Mouse (Mus musculus) c-Kit-positive CD71-positive TER-119-positive erythroid progenitor cells, embryonic 14.5 days (primary cell): Measurements from ENCODE around the gene Hipk2.

Experiments
- DNase-seq: peaks from one replicate; pipeline ENCODE4 v3.0.0-alpha.2; 2013; ENCODE audit warnings: low spot score

The Hipk2 gene

DNA sequence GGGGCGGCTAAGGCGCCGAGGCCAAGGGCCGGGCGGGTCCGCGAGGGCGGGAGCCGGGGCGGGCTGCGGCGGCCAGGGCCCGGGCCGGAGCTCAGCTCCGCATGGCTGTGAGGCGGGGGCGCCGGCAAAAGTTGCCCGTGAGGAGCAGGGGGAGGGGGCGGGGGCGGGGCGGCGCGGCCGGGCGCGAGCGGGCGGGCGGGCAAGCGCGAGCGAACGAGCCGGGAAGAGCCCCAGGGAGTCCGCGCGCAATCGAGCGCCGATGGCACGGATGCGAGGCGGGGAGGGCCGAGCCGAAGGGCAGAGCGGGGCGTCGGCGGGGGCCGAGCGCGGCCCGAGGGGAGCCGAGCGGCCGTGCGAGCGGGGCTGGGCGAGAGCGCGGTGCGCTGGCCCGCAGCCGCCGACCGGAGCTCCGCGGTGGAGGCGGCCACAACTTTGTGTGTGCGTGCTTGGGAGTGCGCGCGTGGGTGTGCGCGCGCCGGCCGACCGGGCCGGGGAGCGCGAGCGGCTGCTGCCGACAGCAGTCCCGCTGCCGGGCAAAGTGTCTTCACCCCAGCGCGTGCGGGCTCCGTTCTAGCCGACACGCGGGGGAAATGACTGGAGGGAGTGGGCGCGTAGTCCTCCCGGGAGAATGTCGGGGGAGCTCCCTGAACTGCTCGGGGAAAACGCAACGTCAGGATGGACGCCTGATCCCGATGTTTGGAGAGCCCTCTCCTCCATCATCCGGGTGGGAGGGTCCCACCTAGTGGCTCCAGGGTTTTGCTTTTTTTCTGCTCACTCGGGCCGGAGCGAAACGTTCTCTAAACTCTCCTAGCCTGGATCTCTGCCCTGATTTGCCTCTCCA lies at the start of gene Hipk2:
Hipk2 (minus strand) TSS at position 95 of the 841 bp plus-strand sequence.
- DNase-seq = peak; percentile 63

DNA sequence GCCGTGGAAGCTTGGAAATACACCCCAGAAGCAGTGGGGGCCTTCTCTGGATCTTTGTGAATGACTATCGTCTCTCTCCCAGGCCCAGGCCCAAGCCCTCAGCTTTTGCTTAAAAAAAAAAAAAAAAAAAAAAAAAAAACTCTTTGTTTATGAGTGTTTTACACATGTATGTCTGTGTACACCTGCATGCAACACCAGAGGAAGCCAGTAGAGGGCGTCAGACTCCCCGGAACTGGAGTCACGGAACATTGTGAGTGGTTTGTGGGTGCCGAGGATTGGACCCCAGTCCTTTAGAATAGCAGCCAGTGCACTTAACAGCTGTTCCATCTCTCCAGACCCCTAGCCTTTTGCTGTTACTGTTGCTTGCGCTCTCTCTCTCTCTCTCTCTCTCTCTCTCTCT lies 49.8 kb upstream of the Hipk2 start:
- DNase-seq = no peak

DNA sequence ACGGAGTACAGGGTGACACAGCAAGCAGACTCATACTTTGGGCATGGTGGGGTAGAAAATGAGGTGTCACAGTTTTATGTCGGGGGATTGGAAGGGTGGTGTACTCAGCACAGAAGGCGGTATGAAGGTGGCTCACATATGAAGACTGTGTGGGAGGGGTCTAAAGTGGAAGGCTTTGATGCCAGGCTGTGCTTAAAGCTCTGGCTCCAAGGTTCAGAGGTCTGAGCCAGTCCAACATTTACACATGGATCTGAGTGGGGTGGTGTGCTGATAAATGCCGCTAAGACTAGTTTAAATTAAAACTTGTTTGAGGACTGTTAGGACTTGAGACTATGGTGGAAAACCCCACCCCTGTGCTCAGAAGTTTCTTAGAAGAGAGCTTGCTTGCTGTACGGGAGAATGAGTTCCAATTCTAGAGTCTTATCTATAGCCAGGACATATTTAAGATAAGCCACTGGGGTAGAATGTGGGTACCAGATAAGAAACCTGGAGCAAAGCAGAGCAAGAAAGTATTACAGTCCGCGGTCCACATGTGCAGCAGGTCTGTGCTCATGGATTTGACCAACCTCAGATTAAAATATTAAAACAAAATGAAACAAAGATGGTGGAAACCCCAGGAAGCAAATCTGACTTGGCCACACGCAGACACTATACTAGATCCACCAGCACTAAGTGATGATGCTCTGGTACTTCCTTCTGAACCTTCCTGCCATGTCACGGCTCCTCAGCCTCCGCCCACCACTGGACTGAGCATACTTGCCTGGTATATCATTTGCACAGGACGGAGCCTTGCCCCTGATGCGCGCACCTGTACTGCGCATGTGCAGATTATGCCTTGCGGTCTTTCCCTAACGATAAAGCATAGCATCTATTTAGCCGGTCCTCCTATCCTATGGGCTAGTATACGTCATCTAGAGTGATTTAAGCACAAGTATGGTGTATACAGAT lies 48.2 kb upstream of the Hipk2 start:
- DNase-seq = peak; percentile 93

DNA sequence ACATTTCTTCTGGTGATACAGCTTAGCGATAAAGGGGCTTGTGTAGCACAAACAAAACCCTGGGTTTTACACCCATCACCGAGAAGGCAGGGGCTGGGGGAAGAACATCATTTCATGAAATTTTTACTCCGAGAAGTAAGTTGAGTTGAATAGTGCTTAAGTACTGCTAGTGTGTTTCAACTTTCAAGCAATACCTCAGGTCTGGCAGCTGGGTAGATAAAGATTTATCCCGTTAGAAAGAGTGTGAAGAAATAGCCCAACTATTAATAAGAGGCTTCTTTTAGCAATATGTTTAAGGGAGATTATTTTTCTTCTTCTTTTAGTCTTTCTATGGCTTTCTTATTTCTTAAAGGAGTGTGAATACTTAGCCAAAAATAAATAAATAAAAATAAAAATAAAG lies 47.5 kb upstream of the Hipk2 start:
- DNase-seq = no peak

DNA sequence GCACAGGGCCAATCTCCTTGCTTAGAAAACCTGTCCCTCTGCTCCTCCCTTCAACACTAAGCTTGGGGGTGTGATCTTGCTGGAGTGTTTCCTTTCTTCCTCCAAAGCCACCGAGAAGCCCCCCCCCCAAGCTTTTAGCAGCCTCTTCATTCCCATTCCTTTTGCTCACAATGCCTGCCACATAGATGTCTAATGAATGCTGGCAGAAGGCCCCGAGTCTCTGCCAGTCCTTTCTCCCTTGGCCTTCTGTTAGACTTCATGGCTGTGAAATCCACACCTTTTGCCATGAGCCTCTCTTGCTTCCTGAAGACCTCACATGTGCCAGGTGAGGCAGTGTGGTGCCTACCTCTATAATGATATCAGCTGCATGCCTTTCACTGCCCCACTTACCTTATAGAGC lies 46.6 kb upstream of the Hipk2 start:
- no peak for DNase-seq

DNA sequence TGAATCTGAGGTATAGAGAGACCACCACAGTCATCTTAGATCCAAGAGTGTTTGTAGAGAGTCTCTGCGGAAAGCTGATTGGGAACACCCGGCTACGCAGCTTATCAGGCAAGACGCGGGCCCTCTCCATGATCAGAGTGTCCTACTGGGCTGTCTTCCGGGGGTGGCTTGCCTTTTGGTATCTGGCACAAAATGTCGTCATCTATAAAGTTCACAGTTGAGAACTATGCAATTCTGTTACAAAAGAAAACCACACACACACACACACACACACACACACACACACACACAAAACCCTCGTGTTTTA lies 45.8 kb upstream of the Hipk2 start:
- no peak for DNase-seq

DNA sequence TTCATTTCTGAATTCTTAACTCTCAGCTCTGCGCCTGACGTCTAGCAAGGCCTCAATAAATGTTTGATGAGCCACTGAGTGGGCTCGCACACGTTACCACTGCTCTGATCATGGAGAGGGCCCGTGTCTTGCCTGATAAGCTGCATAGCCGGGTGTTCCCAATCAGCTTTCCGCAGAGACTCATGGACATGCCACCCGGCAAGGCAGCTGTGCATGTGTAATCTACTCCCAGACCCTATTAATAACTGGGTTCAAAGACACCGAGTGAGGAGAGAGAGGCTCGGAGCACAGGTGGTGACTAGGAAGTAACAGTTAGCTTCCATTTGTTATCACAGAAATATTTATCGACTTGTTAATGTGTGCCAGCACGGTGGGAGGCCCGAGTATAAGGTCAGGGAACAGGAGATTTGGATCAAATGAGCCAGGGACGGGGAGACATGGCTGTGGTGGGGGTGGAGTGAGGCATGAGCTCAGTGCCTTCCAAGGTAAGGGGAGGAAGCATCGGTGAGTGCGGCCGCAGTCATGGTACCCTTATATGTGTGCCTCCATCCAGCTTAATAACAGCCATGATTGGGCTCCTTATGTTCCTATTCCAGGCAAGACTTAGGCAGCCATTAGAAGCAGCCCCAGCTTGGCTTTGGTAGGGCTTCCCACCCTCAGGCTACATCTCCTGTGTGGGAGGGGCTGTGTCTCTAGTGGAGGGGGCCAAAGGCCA lies 45.3 kb upstream of the Hipk2 start:
- peak; percentile 77 for DNase-seq

DNA sequence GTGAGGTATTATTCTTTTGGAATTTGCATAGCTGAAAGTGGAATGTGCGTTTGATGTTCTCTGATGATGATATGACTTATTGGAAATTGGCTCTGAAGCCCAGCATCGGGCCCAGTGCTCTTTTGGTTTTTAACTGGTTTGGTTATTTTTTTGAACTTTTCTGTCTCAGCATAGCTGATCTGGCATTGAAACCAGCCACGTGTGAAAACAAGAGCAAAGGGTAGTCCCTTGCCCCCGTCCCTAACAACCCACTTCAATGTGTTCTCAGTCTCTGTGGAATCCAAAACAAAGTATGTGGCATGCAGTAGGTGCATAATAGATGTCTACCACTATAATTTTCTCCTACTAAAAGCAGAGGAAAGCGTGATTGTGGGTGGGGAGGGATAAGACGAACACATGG lies 44.2 kb upstream of the Hipk2 start:
- DNase-seq = no peak

DNA sequence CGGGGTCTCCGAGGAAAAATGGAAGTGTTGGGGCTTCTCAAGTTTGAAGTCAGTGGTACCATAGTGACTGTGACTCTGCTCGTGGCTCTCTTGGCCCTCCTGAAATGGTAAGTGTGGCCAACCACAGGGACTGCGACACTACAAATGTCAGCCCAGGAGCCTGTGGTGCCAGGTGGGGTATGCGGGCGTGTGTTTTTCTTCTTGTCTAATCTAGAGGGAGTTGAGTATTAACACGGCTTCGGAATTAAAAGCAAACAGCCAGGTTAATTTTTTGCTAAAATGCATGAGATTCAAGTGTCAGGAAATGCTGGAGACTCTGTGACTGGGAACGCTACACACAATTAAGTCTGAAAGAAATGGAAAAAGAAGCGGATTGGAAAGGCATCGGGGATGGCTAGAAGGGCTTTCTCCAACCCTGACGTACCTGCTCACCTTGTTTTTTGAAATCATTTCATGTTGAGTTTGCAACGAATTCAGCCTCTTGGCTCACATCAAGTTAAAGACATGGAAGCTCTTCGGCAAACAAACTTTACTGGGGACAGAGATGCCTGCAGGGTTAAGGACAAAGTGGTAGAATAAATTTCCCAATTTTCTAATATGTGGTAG lies 43.3 kb upstream of the Hipk2 start:
- DNase-seq = no peak

DNA sequence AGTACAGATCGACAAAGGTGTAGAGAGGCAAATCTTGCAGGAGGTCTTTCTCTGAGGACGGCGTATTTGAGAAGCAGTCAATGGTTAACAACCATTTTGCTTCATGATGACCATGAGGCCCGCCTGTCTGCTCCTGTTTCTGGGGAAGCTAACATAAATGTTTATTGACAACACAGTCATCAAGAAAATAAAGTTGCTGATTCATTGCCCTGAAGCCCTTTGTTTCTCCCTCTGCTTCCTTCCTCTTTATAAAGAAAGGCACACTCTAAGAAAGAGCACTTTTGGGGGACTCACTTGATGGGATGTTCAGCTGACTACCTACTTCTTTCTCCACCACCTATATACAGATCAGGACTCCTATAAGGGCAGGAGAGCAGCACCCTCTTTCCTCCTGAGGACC lies 42.8 kb upstream of the Hipk2 start:
- no peak for DNase-seq

DNA sequence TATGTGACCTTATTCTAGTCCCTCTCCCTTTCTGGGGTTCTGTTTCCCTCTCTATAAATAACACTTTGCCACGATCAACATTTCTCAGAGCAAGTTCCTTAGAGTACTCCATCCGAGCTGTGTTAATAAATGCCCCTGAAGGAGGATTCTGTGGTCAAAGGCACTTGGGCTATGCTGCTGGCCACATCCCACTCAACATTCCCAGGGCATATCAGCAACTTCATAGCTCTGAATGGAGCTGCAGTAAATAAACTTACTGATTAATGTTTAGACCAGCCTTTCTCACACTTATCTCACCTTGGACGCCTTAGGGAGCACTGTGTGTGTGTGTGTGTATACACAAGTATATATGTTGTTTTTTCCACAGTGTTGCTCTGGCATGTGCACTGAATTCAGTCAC lies 41.5 kb upstream of the Hipk2 start:
- no peak for DNase-seq

DNA sequence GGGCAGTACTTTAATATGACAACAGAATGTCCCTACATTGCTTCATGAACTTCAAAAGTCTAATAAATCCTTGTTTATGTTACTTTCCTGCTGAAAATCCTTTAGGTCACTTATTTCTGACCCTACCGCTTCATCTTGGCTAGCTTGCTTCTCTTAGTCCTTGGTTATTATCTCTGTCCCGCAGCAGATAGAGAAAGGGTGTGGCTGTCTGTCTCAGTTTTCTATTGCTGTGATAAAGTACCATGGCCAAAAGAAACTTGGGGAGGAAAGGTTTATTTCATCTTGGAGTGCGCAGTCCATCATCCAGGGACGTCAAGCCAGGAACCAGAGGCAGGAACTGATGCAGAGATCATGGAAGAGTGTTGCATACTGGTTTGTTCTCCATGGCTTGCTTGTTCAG lies 40.6 kb upstream of the Hipk2 start:
- DNase-seq = peak; percentile 76

DNA sequence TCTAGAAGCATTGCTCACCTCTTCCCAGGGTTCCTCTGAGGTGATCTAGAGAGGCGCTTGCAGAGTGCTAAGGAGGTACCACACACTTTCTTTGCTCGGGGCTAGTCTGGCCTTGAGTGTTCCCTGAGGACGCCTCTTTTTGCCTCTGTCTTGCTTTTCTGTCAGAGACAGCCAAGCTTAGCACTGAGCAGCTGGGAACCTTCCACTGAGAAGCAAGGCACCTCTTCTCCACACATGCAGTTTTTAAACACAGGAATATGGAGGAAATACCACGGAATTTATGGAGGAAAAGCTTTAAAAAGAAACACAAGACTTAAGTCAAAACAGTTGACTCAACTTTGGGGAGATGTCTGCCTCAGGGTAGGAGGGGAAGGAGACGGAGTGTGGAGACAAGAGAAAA lies 39.8 kb upstream of the Hipk2 start:
- DNase-seq = no peak

DNA sequence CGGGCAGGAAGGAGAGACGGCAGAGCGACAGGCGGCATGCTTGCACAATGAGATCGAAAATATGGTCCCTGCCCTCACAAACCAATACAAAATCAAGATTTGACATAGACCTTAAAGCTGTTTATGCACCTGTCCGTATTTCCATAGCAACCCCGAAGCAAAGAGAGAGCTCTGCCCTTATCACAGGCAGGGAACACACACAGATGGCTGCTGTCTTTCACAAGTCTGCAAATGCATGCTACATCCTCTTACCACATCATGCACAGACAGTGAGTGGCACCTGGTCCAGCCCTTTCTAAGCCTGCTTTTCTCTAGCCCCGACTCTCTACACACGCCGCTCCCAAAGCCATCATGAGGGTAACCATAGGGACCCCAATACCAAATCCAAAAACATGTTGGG lies 38.2 kb upstream of the Hipk2 start:
- DNase-seq = no peak

DNA sequence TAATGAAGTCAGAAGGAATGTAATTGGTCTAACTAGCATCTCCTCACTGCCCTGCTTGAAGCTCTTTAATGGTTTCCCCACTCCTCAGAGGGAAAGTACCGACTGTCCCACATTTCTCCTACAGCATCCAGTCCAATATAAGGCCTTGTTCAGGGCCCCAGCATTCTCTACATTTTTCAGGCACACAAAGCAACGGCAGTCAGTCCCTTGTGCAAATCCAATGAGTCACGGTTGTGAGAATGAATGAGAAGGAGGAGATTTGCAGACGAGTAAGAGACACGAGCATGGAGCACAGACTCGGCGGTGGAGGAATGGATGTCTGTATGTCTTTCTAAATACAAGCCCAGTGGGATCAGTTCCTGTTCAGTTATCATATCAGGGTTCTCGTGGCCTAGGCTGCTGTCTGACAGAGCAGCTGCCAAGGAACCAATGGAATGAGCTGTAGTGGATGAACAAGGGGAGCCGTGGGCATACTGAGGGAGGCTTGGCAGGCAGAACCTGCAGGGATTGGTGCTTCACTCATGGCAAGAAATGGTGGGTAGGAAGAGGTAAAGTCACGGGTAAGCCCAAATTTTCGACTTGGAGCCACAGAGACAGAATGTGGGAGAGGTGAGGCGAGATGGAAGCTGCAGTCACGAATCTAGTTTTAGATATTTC lies 37.5 kb upstream of the Hipk2 start:
- no peak for DNase-seq

DNA sequence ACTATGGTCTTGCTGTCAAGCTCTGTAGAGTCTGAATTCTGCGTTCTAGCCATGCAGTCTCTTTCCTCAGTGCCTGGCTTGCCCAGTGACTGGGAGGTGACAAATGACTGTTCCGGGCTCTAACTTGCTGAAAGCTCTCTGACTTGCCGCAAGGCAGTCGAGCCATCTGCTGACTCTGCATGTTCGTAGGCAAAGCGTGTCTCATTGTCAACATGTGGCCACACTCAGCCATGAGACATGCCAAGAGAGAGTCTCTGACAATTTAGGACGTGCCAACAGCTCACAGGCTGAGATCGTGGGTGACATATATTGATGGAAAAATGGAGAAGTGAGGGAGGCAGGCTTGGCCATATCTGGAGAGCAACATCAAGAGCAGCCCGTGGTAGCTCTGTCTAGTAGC lies 36.9 kb upstream of the Hipk2 start:
- DNase-seq = no peak

DNA sequence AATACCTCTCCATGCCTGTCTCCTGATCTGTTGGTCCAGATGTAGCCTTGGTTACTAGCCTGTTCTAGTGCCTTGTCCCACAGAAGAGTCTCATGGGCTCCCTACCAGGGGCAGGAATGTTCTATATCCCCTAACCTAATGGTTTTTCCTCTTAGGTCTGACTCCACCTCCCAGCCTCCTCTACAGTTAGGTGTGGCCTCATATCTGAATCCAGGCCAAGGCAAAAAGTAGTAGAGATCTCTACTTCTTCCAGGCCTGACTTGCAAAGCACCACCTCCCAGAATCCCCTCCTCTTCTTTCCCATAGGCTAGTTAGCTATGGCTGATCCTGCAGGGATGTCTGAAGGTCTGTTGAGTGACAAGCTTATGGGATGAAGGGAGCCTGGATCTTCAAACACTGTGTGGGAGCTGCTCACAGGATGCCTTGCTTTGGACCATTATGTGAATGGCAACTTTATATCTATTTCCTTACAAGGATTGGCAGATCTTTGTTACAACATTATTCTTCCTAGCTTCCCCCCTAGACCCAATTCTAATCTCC lies 36.2 kb upstream of the Hipk2 start:
- DNase-seq = no peak

DNA sequence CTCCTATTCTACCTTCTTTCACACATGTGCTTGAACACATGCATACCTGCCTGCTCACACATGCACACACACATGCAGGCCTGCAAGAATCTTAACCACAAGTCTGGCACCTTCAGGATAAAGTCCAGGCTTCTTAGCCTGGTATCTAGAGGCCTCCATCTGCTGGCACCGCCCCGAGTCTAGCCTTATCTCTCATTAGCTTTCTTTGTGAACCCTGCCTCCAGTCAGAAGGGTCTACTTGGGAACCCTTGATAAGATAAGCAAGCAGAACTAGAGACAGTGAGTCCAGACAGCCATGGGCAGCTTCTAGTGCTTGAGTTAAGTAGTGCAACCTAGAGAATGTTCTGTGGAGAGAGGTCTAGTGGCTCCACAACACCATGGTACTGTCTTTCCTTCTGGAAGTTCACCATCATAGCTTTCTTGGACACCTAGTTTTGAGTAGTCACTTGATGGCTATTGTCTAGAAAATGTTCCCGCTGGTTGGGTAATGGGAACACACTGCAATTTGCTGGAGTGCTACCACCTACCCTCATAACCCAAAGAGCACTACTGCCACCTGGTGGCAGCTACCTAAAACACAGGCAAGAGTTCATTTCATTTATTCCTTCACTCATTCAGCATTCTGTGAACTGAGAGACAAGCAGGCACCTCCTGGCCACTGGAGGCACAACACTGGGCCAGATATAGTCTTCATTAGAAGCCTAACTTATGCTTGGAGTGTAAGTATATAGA lies 35.0 kb upstream of the Hipk2 start:
- peak; percentile 97 for DNase-seq

DNA sequence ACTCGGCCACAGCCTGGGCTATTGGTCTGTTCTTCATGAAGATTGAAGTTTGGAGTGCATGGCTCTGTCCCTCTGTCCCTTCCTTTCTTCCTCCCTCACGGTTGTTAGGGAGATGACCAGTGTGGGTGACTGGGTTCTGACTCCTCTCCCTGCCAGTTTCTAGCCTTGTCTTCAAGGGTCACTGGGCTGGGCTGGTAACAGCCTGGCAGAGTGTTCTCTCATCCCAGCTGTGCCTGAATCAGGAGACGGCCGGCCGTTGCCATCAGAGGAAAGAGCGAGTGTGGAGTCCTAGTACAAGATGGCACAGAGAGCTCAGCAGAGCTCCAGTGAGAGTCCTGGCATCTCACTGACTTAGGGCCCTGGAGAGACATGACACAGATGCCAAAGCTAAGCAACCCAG lies 32.4 kb upstream of the Hipk2 start:
- no peak for DNase-seq

DNA sequence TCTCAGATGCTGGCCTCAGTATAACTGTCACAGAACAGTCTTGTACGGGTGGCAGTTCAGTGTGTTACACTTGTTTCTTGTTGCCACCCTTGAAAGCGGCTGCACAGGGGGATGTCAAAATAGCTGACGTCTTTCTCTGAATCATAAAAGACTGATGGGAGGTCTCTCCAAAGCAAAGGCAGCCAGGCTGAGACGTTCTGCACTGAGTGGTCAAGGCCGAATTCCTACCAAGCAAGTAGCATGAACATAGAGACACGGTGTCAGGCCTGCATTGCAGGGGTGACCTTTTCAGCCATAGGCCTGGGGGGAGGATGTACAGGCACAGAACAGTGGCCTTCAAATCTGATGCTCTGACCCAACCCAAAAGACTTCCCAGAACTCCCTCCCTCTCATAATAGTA lies 30.0 kb upstream of the Hipk2 start:
- DNase-seq = no peak
